Mouse (Mus musculus): ENCODE measurements around the gene Tnfrsf4. TPM values are rescaled to one million over a fixed set of nuclear protein-coding genes. Genes with fewer than 3 reads are reported as not detected.

Gene Tnfrsf4
- total RNA-seq (2021) (1 to 10 TPM in 1 of 2 experiments, under 1 TPM in 1; 0.61 to 1.2 TPM), polyA plus RNA-seq (2012; rRNA removed) (4.4 and 5.0 TPM in 2 replicates)
- long read RNA-seq = 0 reads

GRCm38 (mm10) chr4:156013637-156014036 is at the start of gene Tnfrsf4:
Tnfrsf4 (plus strand) TSS chr4:156013843.
- no peak for DNase-seq

- DNase-seq = no peak
These were observed 49.2 kb upstream of the Tnfrsf4 start for GRCm38 (mm10) chr4:155964396-155964795.

- DNase-seq = no peak
These were observed 44.5 kb upstream of the Tnfrsf4 start for GRCm38 (mm10) chr4:155969043-155969653.

- no peak for DNase-seq
These were observed 43.4 kb upstream of the Tnfrsf4 start for GRCm38 (mm10) chr4:155970286-155970685.

GRCm38 (mm10) chr4:155972651-155973050 is 41.0 kb upstream of the Tnfrsf4 start:
- DNase-seq = no peak

GRCm38 (mm10) chr4:155973239-155973638 is 40.4 kb upstream of the Tnfrsf4 start:
- no peak for DNase-seq

GRCm38 (mm10) chr4:155981436-155982082 is 32.1 kb upstream of the Tnfrsf4 start:
- no peak for DNase-seq

GRCm38 (mm10) chr4:155983788-155984187 is 29.9 kb upstream of the Tnfrsf4 start:
- DNase-seq = no peak

GRCm38 (mm10) chr4:155991211-155991907 is 22.3 kb upstream of the Tnfrsf4 start:
- no peak for DNase-seq

GRCm38 (mm10) chr4:155991908-155992230 is 21.8 kb upstream of the Tnfrsf4 start:
- DNase-seq = no peak

GRCm38 (mm10) chr4:155992241-155992905 is 21.3 kb upstream of the Tnfrsf4 start, which contains the start of the genes B3galt6 and Sdf4:
B3galt6 (minus strand) TSS chr4:155992649.
Sdf4 (plus strand) TSS chr4:155992872.
- DNase-seq = peak; percentile 91

GRCm38 (mm10) chr4:155992906-155993547 is 20.6 kb upstream of the Tnfrsf4 start:
- peak; percentile 96 for DNase-seq

- DNase-seq = no peak
These were observed 20.0 kb upstream of the Tnfrsf4 start for GRCm38 (mm10) chr4:155993606-155994005.

- no peak for DNase-seq
These were observed 9.5 kb upstream of the Tnfrsf4 start for GRCm38 (mm10) chr4:156004109-156004508.

- no peak for DNase-seq
These were observed 5.3 kb upstream of the Tnfrsf4 start for GRCm38 (mm10) chr4:156008369-156008768.

GRCm38 (mm10) chr4:156014436-156014835 is 793 bp downstream of the Tnfrsf4 start:
- DNase-seq = peak; percentile 68

GRCm38 (mm10) chr4:156019771-156020170 is 6.1 kb downstream of the Tnfrsf4 start:
- DNase-seq = no peak

- DNase-seq = no peak
These were observed 7.7 kb downstream of the Tnfrsf4 start for GRCm38 (mm10) chr4:156021381-156021780.

- no peak for DNase-seq
These were observed 8.3 kb downstream of the Tnfrsf4 start for GRCm38 (mm10) chr4:156021942-156022419.

- DNase-seq = no peak
These were observed 9.9 kb downstream of the Tnfrsf4 start for GRCm38 (mm10) chr4:156023520-156023919.

- no peak for DNase-seq
These were observed 10.5 kb downstream of the Tnfrsf4 start for GRCm38 (mm10) chr4:156024184-156024583.

- no peak for DNase-seq
These were observed 12.4 kb downstream of the Tnfrsf4 start, which contains the start of gene Tnfrsf18 for GRCm38 (mm10) chr4:156026013-156026412. Tnfrsf18 (plus strand) TSS chr4:156026164.
